Mouse (Mus musculus): ENCODE data around the gene Ttc16.
A peak's percentile ranks its signal among the peaks of the same experiment; 100 is the strongest.

Ttc16 gene

GRCm38 (mm10) chr2:32714117-32714986, 61.1 kb downstream of the Ttc16 start:
- DNase-seq = no peak

GRCm38 (mm10) chr2:32712934-32713817, 62.3 kb downstream of the Ttc16 start, which contains the start of gene Cdk9:
TSS of gene Cdk9 (minus strand) at chr2:32713076.
- DNase-seq = peak; percentile 95

GRCm38 (mm10) chr2:32712586-32712933, 62.9 kb downstream of the Ttc16 start:
- DNase-seq = peak; percentile 96

GRCm38 (mm10) chr2:32712108-32712551, 63.3 kb downstream of the Ttc16 start:
- DNase-seq = peak; percentile 87

GRCm38 (mm10) chr2:32711301-32712056, 64.0 kb downstream of the Ttc16 start:
- DNase-seq = no peak

- DNase-seq = no peak
Observed at GRCm38 (mm10) chr2:32710425-32710824, 65.0 kb downstream of the Ttc16 start.

- DNase-seq = no peak
Observed at GRCm38 (mm10) chr2:32709521-32710137, 65.8 kb downstream of the Ttc16 start.

GRCm38 (mm10) chr2:32708643-32709042, 66.8 kb downstream of the Ttc16 start:
- no peak for DNase-seq
